Mouse (Mus musculus): Measurements from ENCODE around the gene Sox6.

Gene Sox6

DNA sequence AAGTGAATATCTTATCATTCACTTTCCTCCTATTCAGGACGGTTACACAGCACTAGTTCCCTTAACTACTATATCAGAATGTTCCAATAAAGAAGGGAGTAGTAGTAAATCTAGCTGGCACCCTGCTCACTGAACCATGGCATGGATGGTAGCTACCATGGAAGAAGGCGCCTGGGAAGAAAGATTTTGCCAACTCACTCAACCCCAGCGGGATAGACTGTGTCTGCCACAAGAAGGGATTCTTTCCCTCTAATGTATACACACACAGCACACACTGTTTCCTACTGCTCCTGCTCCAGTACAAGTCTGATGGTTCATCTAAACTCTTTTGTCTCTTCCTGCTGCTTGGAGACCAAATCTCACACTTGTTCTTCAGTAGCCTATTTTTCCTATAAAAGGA is 147.1 kb downstream of the Sox6 start:
- DNase-seq (ENCODE audit: low read depth, low spot score), result no peak

DNA sequence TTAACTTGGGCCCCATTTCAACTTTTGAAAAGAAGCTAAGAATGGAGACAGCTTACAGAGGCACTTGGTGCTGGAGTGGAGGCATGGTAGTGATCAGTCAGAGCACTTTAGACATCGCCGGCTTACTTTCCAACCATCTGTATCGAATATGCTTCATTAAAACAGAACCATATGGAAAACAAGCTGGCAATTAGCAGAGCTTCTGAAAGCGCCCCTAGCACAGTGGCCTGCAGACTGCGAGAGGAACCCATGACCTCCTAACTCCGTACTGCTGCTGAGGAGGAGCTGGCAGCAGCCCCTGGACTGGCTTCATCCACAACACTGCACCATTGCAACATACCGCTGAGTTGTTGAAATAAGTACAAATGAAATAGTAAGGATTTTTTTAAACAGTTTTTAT is 148.7 kb downstream of the Sox6 start:
- DNase-seq (ENCODE audit: low read depth, low spot score), result no peak

DNA sequence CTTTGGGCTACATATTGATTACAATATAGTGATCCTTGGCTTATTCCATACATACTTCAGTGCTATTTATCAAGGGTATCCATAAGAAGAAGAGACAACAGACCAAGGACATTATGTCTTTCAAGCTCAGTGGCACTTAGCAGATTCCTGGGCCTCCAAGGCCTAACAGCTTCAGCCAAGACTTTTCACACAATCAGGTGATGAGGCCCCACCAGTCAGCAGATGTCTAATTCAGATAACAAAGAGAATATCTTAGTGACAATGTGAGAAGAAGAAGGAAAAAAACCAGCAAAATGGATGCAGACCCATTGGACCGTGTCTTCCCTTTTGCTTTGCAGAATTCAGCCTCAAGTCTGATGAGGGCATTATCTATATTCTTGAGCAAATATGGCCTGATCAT is 150.0 kb downstream of the Sox6 start:
- DNase-seq (ENCODE audit: low read depth, low spot score), result no peak

DNA sequence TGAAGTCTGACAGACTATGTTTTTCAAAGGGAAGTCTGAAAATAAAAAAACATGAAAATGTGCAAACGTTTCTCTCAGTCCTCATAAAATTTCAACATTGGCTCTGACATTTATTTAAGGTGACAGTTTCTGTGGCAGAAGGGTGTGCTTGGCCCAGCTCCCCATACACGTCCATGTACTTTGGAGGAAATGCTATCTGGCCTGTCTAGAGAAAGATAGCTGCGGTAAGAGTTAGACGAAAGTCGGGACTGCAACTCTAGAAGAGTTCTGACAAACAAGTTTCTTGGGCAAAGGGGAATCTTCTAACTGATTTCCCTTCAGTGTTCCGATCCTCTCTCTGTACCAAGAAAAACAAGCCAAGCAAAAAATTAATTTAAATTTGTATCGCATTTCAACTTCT is 150.5 kb downstream of the Sox6 start:
- DNase-seq (ENCODE audit: low read depth, low spot score), result no peak

DNA sequence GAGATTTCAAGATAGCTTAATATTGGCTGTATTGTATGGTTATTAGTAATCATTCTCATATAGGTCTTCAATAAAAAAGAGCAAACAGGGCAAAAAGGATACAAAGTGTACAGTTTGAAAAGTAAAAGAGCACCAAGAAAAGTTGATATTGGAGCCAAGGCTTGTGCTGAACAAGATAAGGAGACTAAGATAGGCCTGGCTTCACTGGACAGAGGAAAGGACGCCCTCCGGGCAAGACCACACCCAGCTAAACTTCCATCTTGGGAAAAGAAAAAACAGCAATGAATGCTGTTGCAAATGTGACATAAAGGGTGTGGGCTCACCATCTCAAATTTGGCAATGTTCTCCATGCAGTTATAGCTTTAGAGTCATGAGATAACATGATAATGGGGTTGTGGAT is 165.7 kb downstream of the Sox6 start:
- DNase-seq (ENCODE audit: low read depth, low spot score), result no peak

DNA sequence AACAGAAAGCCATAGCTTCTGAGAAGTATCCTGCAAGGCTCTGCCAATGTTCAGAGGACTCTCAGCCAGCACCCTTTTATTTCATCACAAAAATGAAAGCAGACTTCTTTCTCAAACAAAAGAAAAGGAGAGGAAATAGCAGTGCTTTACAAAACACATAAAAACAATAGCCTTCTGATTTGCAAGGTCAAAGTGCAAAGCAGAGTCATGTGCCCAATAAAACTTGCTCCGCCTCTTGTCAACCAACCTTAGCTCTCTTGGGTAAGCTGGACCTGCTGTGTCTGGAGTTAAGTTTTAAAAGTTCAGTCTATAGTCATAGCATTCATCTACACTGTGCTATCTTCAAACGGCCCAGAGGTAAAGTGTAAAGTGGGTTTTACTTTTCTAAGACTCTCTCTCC is 170.1 kb downstream of the Sox6 start:
- DNase-seq (ENCODE audit: low read depth, low spot score), result no peak

DNA sequence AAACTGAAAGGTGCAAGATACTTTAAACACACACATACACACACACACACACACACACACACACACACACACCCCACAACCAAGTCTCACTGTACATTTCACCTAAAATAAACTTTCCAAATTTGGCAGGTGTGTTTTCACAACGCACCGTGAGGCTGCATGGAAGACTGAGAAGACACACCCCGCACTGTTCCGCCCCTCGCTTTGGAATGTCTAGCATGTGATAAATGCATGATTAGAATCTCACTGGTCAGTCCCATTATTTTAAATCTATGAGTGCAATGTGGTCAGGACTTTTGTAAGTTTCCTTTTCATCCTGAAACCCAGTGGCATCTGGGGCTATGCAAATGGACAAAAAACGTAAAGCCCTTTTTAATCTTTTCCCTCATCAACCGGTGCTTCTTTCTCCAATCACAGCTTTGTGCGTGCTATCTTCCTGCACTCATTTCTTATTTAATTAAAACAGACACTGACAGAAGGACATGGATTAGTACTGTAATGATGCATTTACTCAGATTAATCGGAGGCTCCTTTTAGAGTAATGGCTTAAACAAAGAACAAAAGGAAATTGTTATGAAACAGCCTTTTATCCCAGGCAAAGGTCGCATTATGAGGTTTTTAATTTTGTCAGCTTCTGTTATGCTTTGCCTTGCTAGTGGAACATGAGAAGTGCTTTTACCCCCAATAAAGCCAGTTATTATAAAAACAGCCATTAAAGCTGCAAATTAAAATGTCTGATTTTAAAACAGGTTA is 170.9 kb downstream of the Sox6 start:
- no peak for DNase-seq (ENCODE audit: low read depth, low spot score)

DNA sequence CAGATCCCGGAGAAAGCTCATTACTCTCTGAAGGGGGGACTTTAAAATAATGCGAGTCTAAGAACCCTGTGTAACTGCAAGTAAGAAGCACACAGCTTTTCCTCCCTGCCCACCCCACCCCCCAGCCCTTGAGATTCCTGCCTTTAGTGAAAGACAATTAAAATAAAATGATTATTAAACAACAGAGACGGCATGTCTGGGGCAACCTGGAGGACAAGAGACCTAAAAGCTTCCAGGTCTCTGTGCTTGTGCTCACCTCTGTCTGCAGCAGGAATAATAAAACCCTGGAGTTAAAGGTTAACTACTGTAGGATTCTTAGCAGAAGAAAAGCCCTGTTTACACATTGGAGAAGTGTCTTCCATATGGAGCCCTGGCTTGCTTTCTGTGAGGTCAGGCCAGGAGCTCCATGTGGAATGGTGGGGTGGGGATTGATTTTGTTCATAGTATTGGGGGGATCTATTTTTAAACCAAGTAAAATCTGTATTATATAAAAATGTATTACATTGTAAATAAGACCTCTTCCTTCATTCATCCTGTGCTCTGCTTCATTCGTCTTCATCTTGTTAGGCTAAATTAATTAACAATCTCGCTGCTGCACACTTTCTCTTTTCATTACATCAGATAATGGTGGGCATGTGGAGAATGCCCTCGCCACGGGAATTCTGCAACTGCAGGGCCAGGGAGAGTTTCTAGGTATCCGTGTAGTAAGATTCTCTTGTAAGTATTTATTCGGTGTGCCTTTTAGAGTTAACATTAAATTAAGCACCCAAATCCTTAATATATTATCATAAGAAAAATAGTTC is 171.7 kb downstream of the Sox6 start:
- no peak for DNase-seq (ENCODE audit: low read depth, low spot score)

DNA sequence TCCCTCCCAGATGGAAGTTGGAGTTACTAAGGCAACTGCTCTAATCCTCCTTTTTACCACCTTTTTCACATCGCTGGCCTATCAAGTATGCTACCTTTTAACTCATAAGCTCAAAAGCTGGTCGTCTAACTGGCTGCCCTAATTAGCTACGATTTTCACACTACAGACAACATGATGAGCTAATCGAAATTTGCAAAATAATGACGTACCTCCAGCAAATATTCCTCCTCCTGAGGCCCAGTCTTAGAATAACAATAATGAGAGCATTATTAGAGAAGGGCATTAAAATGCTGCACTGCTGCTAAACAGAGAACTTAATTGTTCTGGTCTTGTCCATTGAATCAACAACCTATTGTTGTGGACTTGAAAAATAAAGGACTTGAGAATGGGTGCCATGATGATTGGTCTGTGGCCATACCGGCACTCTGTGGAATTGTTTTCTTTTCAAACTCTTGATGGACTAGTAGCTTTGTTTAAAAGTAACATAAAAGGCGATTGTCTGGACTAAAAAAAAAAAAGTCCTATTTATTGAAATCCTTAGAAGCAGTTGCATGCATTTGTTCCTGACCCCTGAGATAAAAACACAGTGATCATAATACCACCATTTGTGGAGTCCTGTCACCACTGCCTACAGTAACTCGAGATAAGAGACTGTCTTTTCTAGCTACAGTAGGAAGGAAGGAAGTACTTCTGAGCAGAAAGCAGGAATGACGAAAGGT is 172.5 kb downstream of the Sox6 start:
- no peak for DNase-seq (ENCODE audit: low read depth, low spot score)

DNA sequence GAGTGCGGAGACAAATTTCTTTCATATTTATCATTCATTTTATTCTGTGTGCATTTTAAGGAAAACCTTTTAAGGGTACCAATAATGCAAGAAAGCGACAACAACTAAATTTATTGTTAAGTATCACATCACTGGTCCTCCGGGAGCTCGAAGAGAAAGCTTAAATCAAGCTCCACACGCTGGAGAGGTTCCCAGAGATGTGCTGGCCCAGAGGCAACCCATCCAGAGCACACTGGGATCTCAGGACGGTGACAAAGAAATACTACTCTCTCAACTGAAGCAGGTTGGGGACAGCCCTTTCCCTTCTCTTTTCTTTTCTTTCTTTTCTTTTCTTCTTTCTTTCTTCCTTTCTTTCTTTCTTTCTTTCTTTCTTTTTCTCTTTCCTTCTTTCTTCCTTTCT is 173.4 kb downstream of the Sox6 start:
- no peak for DNase-seq (ENCODE audit: low read depth, low spot score)

DNA sequence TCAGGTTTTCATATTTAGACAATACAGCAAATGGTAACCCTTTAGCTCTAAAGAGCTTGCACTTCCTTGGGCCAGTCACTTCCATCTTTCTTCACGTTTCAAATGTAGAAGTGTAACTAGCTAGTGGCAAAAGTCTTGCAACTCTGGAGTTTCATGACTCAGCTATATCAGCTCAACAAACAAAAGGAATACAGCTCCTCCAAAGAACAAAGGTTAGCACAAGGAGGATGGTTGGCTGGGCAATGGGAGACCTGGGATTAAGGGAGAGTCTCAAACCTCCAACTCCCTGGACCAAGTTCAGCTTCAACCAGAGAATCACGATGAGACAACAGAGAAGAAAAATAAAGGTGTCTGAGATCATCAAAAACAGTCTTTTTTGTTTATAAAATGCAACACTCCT is 174.2 kb downstream of the Sox6 start:
- no peak for DNase-seq (ENCODE audit: low read depth, low spot score)

DNA sequence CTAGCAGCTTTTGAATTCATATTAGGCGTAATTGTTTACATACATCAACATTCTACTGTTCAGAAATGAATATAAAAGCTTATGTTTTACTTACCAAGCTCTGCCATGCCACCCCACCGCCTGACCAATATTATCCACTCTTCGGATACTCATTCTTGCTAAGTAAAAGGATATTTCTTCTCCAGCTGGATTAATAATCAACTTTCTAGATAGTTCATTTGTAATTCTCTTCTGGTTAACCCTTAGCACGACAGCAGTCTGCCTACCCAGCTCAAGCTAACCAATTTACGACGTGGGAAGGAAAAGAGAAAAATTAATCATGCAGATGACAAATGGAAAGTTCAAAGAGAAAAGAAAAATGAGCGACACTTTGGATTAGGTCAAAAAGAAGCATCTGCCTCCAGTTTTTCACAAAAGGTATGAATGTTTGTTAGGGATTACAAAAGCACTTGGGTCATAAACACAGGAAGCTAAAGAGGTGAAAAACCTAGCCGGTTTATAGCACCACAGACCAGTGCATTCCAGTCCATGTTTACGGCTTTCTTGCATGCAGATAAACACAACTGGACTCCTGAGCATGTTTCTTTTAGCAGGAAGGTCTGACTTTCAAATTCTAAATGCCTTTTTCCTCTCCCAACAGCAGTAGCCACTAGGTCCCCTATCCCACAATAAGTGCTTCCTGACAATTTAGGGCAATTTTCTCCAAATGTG is 178.8 kb downstream of the Sox6 start:
- DNase-seq (ENCODE audit: low read depth, low spot score), result no peak

DNA sequence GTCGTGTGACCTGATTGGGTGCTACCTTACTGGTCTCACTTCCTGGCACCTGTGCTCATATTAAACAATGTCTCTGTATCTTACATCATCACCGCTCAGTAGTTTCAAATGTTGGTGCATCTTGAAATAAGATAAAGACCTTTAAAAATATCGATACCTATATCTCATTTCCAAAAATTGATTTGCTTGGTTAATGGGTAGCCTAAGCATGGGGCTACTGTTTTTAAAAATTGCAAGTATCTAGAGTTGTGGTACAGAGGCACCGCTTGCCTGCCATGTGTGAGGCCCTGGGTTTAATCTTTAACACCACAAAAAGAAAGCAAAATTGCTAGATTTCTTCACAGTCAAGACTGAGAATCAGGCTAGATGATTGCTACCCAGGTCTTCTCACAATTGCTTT is 187.5 kb downstream of the Sox6 start:
- DNase-seq (ENCODE audit: low read depth, low spot score), result no peak

DNA sequence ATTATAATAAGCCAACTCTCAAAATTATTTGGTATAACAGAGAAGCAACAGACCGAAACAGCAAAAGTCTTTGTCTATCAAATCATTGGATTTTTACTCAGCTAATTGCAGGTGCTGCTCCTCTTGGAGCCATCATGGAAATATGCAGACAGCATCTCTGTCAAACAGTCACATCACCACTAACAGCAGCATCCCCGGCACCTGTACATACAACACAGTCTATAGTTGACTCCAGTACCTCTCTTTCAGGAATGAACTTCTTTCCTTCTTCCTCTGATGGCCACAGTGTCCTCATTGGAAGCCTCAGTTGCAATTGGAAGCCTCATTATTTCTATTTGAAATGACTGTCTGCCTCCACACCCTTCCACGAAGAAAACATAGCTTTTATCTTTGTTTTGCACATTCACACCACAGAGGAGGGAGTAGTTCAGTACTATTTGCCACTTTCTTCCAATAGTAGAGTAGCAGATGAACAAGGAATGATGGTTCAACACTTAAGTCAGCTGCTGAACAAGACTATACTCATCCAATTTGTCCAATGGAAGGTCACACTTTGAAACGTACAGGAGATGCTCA is 192.7 kb downstream of the Sox6 start:
- DNase-seq (ENCODE audit: low read depth, low spot score), result no peak

DNA sequence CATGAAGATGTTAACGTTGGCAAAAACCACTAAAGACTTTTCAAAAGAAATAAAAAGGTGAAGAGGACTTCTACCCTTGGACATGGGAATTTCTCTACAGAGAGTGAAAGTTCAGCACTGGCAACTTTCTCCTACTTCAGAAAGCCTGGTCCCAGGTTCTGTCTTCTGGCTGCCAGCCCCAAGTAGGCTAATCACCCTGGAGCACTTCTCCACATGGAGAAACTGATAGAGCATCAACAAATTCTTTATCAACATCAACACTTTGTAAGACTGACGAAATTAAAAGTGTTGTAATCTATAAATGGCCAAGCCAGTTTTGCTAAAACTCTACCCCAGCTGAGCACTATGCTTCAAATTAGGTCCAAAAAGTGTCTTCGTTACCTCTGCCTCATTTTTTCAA is 193.7 kb downstream of the Sox6 start:
- DNase-seq (ENCODE audit: low read depth, low spot score), result no peak

DNA sequence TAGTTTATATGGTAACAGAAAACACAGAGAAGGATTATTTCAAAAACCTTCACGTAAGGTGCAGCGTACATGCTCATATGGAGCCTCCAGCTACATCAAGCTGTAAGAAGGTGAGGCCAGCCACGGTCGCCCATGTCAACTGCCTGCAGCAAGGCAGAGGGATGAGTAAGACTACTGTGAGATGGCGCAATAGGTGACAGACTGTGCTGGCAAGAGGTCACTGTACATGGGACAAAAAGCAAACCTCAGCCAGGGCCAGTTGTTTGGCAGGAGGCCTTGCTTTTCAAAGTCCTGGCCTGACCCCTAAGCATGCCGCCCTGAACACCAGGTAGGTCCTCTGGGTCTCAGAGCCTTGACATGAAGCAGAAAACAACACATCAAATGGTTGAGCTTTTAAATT is 194.2 kb downstream of the Sox6 start:
- DNase-seq (ENCODE audit: low read depth, low spot score), result no peak

DNA sequence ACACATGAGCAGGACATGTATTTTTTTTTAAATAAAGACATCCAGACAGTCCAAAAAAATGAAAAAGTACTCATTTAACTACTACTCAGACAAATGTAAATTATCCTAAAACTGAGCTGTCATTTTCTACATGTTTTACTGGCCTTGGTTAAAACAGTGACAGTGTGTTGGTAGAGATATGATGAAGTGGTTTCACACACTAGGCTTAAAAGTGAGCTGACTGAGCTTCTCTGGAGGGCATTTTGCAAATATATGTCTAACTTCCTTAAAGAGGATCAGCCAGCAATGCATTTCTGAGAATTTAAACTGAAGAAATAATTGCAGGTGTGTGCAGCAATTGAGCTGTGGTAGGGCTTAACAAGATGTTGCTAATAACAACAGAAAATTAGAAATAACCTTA is 196.3 kb downstream of the Sox6 start:
- no peak for DNase-seq (ENCODE audit: low read depth, low spot score)

DNA sequence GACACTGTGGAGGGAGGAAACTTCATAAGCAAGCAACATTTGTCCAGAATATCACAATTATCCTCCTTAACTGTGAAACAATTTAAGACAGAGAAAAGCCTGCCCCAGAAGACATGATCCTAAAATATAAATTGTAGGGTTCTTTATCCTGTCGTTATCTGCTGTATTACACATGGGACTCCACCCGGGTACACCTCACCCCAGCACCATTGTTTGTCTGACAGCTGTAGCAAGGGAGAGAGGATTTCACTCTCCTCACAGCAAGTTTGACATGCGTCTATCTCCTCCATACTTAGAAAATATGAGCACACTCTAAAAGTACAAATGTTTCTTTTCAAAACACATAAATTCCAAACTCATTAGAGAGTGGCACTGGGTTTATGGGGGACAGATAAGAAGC is 198.0 kb downstream of the Sox6 start:
- no peak for DNase-seq (ENCODE audit: low read depth, low spot score)

DNA sequence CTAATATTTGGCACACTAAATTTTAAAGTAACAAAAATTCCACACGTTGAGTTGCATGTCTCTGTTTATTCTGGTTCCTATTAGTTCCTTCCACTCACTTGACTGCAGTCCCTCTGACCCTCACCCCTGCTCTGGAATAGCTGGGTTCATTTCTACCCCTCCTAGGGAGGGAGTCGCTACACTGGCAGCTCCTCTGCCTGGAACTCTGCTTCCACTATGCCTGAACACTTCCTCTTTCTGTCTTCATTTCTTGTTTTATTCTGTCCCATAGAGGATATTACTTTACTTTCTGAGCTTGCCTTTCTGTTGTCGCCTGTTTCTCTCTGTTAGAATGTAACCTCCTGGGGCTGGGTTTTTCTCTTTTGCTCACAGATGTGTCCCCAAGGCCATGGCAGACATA is 203.6 kb downstream of the Sox6 start:
- no peak for DNase-seq (ENCODE audit: low read depth, low spot score)

DNA sequence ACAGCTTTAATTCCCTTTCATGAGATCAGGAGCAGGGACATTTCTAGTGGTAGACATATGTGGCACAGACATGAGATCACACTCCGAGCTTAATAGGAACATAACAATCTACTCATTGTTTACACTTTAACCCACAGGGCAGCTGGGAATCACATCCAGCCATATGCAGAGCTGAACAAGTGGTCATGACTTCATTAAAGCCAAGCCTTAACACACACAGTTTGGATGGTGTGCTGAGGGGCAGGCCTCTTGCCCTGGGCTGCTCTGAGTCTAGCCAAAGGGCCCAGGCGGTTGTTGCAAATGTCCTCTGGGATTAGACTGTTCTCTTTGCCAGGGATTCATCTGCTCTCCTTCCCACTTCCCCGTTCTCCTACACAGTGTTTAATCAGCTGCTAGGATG is 204.9 kb downstream of the Sox6 start:
- no peak for DNase-seq (ENCODE audit: low read depth, low spot score)

DNA sequence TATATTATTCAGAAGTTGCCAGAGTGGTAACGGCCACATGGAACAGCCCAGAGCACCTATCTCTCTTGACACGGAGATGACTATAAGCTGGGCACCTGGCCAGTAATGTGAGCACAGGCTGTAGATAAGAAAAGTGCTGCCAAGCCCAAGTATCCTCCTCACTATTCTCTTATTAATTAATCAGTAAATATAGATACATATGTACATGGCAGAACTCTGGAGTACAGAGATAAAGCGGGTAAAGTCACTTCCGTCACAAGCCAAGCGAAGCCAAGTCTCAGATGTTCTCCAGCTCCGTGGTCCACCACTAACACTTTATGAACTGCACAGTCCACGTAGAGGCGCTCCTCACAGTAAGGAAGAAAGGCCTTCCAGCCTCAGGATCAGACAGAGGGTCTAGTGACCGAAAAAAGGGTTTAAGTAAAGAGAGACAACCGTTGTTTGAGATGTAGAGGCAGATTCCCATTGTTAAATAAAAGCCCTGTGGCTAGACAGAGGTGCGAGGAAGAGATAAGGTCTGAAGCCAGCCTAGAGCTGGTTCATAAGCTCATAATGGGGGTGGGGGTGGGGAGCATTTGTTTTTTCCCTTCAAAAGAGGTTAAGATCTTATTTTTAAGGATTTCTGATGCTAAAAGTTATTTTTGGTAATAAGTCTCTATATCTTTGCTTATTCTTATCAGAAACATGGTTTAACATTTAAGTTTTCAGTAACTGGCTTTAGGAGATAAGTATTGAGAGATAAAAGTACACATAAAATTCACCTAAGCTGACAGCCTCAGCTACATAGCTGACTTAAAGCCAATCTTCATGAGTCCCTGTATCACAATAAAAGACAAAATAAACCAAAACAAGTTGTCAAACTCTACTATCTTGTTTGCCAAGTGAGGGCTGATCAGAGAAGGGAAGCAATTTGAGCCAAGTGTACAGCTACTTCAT is 207.4 kb downstream of the Sox6 start:
- DNase-seq (ENCODE audit: low read depth, low spot score), result no peak

Measured in 3T3-L1 (cell line).